Mouse (Mus musculus) stomach, postnatal 0 days (tissue): ENCODE data around the gene Clrn1.

ENCODE experiments used
- CTCF ChIP-seq: IDR thresholded peaks from 2 replicates; pipeline ENCODE4 v1.5.1; 2016; ENCODE audit warnings: antibody characterized with exemption, low read depth, mild to moderate bottlenecking, moderate library complexity
- EP300 ChIP-seq: optimal IDR thresholded peaks from 2 replicates; pipeline ENCODE3; 2016; ENCODE audit warnings: antibody characterized with exemption

DNA sequence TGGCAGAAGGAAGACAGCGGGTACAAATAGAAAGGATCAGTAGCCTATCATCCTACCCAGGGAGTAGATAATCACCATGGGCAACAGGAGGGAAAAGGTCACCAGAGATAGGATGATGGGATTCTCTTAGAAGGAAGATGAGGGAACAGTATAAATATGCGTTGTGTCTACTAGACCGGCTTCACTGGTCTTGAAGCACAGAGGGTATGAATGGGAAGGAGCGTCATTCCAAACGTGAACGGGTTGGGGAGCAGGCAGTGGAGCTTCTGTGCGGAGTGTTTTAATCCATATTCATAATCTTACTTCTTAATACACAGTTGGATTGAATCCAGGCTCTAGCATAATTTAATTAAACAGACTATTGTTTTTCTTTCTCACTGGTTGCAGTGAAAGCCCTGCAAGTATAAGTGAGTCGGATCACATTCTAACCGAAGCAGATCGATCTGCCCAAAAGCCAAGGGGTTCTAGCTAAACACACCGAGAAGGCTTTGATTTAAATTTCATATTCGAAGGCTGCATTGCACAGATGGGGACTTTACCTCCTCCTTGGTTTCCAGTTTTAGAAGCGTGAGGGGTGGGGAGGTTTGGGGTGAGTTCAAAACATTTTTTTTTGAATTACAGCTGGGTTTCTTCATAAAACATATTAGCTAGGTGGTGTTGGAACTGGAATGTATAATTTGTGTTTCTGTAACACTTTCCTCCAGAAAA lies 17.1 kb upstream of the Clrn1 start:
- TF ChIP-seq CTCF (no peak), EP300 (no peak)
